ENCODE assay signal across 12 mouse cellular contexts in genomic region chr6:15727681-15728410, GRCm38 (mm10). TPM values are rescaled to one million over a fixed set of nuclear protein-coding genes. Genes with fewer than 3 reads are reported as not detected.
DNase-seq lines count a peak whose midpoint lies in the region; ATAC-seq lines count a peak whose summit lies in the region.
"Had no signal": no experiment of that assay in that cellular context is flagged by ENCODE, and none has a peak within 500 bp of the region (broad histone marks: within the 10 kb centered on the region; RNA-seq: fewer than 3 reads in every experiment).

No protein-coding gene starts in this region.

- H3K9me3 ChIP-seq in limb, embryonic 15.5 days, result no peaks in the 10 kb centered on the region
- no peaks in the 10 kb centered on the region for H3K9me3 ChIP-seq in limb, embryonic 10.5 days (replicated peaks)
- H3K9me3 ChIP-seq: hindbrain, embryonic 13.5 days; neural tube, embryonic 13.5 days had no signal

- H3K27me3 ChIP-seq in limb, embryonic 15.5 days, result no peaks in the 10 kb centered on the region
- no peaks in the 10 kb centered on the region for H3K27me3 ChIP-seq in limb, embryonic 10.5 days (ENCODE audit: low read depth, poor library complexity, severe bottlenecking)
- H3K27me3 ChIP-seq: hindbrain, embryonic 13.5 days; neural tube, embryonic 13.5 days had no signal

- no peak overlapping the region for H3K4me3 ChIP-seq in limb, embryonic 15.5 days
- no peak overlapping the region for H3K4me3 ChIP-seq in limb, embryonic 10.5 days
- H3K4me3 ChIP-seq in brown adipose tissue, adult 24 weeks (ENCODE audit: insufficient read depth, low read depth, low read length), result no peak overlapping the region
- H3K4me3 ChIP-seq: hindbrain, embryonic 13.5 days; left cerebral cortex, adult 2 months; neural tube, embryonic 13.5 days had no signal

- intact Hi-C loops in heart, postnatal 10 days (cut with DNase I), result no loop called here

- 58% methylated on average over 4 of the region's 4 CpGs for WGBS in limb, embryonic 15.5 days
- WGBS in limb, embryonic 10.5 days, result 73% methylated on average over 4 of the region's 4 CpGs

- no peak overlapping the region for H3K4me2 ChIP-seq in limb, embryonic 15.5 days
- H3K4me2 ChIP-seq: hindbrain, embryonic 13.5 days; neural tube, embryonic 13.5 days had no signal

- peaks cover 21% of the 10 kb centered on the region for H3K4me1 ChIP-seq in limb, embryonic 15.5 days
- peaks cover 3% of the 10 kb centered on the region; the same call in 1 of the 2 replicates for H3K4me1 ChIP-seq in limb, embryonic 10.5 days
- peaks cover 30% of the 10 kb centered on the region for H3K4me1 ChIP-seq in brown adipose tissue, adult 24 weeks (ENCODE audit: control insufficient read depth, insufficient read depth, insufficient read length, low read length)

- no peak overlapping the region for H3K9ac ChIP-seq in limb, embryonic 15.5 days
- H3K9ac ChIP-seq: hindbrain, embryonic 13.5 days; neural tube, embryonic 13.5 days had no signal

- no peak for ATAC-seq in limb, embryonic 15.5 days (ENCODE audit: insufficient number of reproducible peaks, low FRiP score, low TSS enrichment, low read depth)
- peak; percentile 44 for ATAC-seq in megakaryocyte, adult 5-6 weeks (ENCODE audit: poor library complexity, severe bottlenecking)
- ATAC-seq in erythroid progenitor cell, adult 5-6 weeks (replicated peaks; ENCODE audit: low FRiP score, poor library complexity, severe bottlenecking), result no peak

- DNase-seq in limb, embryonic 10.5 days (ENCODE audit: low spot score), result no peak
- DNase-seq in heart, postnatal 10 days, result peak; percentile 35 to 57
- DNase-seq in cerebellum, adult 18-20 months, result no peak
- DNase-seq: lung, postnatal 36 days; spleen, adult 18-20 months had no signal

- no peaks in the 10 kb centered on the region for H3K36me3 ChIP-seq in limb, embryonic 15.5 days
- no peaks in the 10 kb centered on the region for H3K36me3 ChIP-seq in limb, embryonic 10.5 days
- H3K36me3 ChIP-seq: hindbrain, embryonic 13.5 days; neural tube, embryonic 13.5 days had no signal

- 0 out of 2 replicates have a peak overlapping the region, but pooled peaks have one; percentile 3 for H3K27ac ChIP-seq in limb, embryonic 15.5 days
- no peak overlapping the region for H3K27ac ChIP-seq in limb, embryonic 10.5 days
- peak overlapping the region; percentile 66 for H3K27ac ChIP-seq in brown adipose tissue, adult 24 weeks (replicated peaks; ENCODE audit: low read depth, low read length)
- H3K27ac ChIP-seq: hindbrain, embryonic 13.5 days; left cerebral cortex, adult 2 months; neural tube, embryonic 13.5 days had no signal

RNA-seq across cellular contexts. Expression of gene Mdfic, which starts 7.4 kb away (rescaled TPM):
- 10.1 and 10.2 TPM in 2 replicates for polyA plus RNA-seq in limb, embryonic 15.5 days (2015; fragmentation: Nextera tagmentation; extraction: Ambion mirVana)
- polyA plus RNA-seq in limb, embryonic 10.5 days (2016; fragmentation: Nextera tagmentation; extraction: Ambion mirVana), result 3.8 and 3.9 TPM in 2 replicates
- 29.4 and 29.9 TPM in 2 replicates for polyA plus RNA-seq in brown adipose tissue, adult 24 weeks (2012; ENCODE audit: insufficient read depth, insufficient read length, missing spikeins)
- total RNA-seq in heart, postnatal 10 days (2021), result 10 to 100 TPM; 23.1 to 26.2 TPM
- total RNA-seq in megakaryocyte, adult 5-6 weeks (2015), result 22.0 and 23.3 TPM in 2 replicates
- total RNA-seq in megakaryocyte, adult 5-6 weeks (2017), result 24.2 and 25.8 TPM in 2 replicates
- total RNA-seq in erythroid progenitor cell, adult 5-6 weeks (2015; ENCODE audit: low replicate concordance), result 2.9 and 6.7 TPM in 2 replicates
- total RNA-seq in erythroid progenitor cell, adult 5-6 weeks (2017; ENCODE audit: low replicate concordance), result 4.5 and 6.0 TPM in 2 replicates

Comparison
In these comparisons a context has a peak if more than half of its experiments do, and no peak if none do; other contexts are left out.
1. DNase-seq: peak in heart, postnatal 10 days (2 of 2); none in limb, embryonic 10.5 days (single experiment) and cerebellum, adult 18-20 months (0 of 2).